Mouse (Mus musculus) CH12.LX (cell line): ENCODE measurements at regions not wholly inside any gene's neighbourhood (a gene's known extent, or its start where the extent isn't known, plus 50 kb on each side); places are given as distances from the start of the nearest gene placed in this dataset.

Experiments
- BHLHE40 ChIP-seq: IDR thresholded peaks from 2 replicates; pipeline ENCODE4 v1.6.1; 2011; ENCODE audit warnings: mild to moderate bottlenecking, low read depth, low read length, improper control_type of control experiment
- CHD1 ChIP-seq: IDR thresholded peaks from 2 replicates; pipeline ENCODE4 v1.6.1; 2012; ENCODE audit warnings: low read depth, low read length, improper control_type of control experiment, inconsistent platforms
- CTCF ChIP-seq, 2 experiments: IDR thresholded peaks in 1 of 2; conservative IDR thresholded peaks in 1 of 2; 2 replicates each; pipeline ENCODE4 v1.5.1; 2011 to 2012; ENCODE audit warnings: low read depth in 2 of 2, low read length in 2 of 2, improper control_type of control experiment in 1 of 2, inconsistent platforms in 1 of 2, mild to moderate bottlenecking in 1 of 2, moderate library complexity in 1 of 2
- ELF1 ChIP-seq: IDR thresholded peaks from 2 replicates; pipeline ENCODE4 v1.6.1; 2014; ENCODE audit warnings: low read depth, mild to moderate bottlenecking, inconsistent platforms, low read length, improper control_type of control experiment
- ETS1 ChIP-seq: conservative IDR thresholded peaks from 2 replicates; pipeline ENCODE4 v1.6.1; 2012; ENCODE audit warnings: low read depth, mild to moderate bottlenecking, inconsistent platforms, low read length, improper control_type of control experiment, moderate library complexity
- GABPA ChIP-seq: IDR thresholded peaks from 2 replicates; pipeline ENCODE4 v1.6.1; 2012; ENCODE audit warnings: low read depth, low read length, improper control_type of control experiment, inconsistent platforms; ENCODE audit not compliant: insufficient replicate concordance
- MXI1 ChIP-seq: IDR thresholded peaks from 2 replicates; pipeline ENCODE4 v1.6.1; 2011; ENCODE audit warnings: mild to moderate bottlenecking, low read depth, low read length, improper control_type of control experiment
- PAX5 ChIP-seq: IDR thresholded peaks from 2 replicates; pipeline ENCODE4 v1.6.1; 2012; ENCODE audit warnings: low read length, inconsistent platforms, mixed read lengths
- POLR2A ChIP-seq: IDR thresholded peaks from 2 replicates; pipeline ENCODE4 v1.6.1; 2011; ENCODE audit warnings: low read depth, mild to moderate bottlenecking, improper control_type of control experiment, low read length
- POLR2AphosphoS2 ChIP-seq: IDR thresholded peaks from 2 replicates; pipeline ENCODE4 v1.6.1; 2011; ENCODE audit warnings: low read depth, low read length, improper control_type of control experiment
- TBP ChIP-seq: conservative IDR thresholded peaks from 2 replicates; pipeline ENCODE4 v1.6.1; 2011; ENCODE audit warnings: low read depth, low read length, improper control_type of control experiment
- TCF12 ChIP-seq: IDR thresholded peaks from 2 replicates; pipeline ENCODE4 v1.6.1; 2014; ENCODE audit warnings: low read depth, mild to moderate bottlenecking, inconsistent platforms, low read length, improper control_type of control experiment
- ZKSCAN1 ChIP-seq: IDR thresholded peaks from 2 replicates; pipeline ENCODE4 v1.6.1; 2012; ENCODE audit warnings: low read depth, inconsistent platforms, low read length, improper control_type of control experiment, borderline replicate concordance

- TF ChIP-seq TCF12: no peak
- TF ChIP-seq CTCF (conservative IDR thresholded peaks at IDR 0.05 in 1 of 2, IDR thresholded peaks at IDR 0.05 in 1 of 2; ENCODE audit: low read depth in 2 of 2, low read length in 2 of 2): no peak
- TF ChIP-seq ZKSCAN1: no peak
- TF ChIP-seq MXI1: no peak
- TF ChIP-seq POLR2AphosphoS2: no peak
- TF ChIP-seq ETS1: no peak
- no peak for TF ChIP-seq BHLHE40
- no peak for TF ChIP-seq POLR2A
- no peak for TF ChIP-seq PAX5
- TF ChIP-seq ELF1: no peak
- no peak for TF ChIP-seq TBP
- no peak for TF ChIP-seq CHD1
- TF ChIP-seq GABPA: no peak
Measured at GRCm38 (mm10) chr5:18449261-18449660, 89.1 kb upstream of the Gnai1 start.
